Mouse (Mus musculus): ENCODE measurements around the gene Serpina6. TPM values are rescaled to one million over a fixed set of nuclear protein-coding genes. Genes with fewer than 3 reads are reported as not detected.
"Not testable (repeated sequence)": the region's sequence is repeated elsewhere in the genome, so short reads cannot be mapped to it uniquely, and the experiment has no call there.

Gene Serpina6
- 0.39 and 3.9 TPM in 2 replicates for total RNA-seq (2021)
- long read RNA-seq, transcript Serpina6-201 (5 exons, 1,605 nt): major isoform, 109 of 120 reads
- long read RNA-seq, partial matches to known transcripts: 9 of 120 reads
- long read RNA-seq, other reads (novel, unspliced or antisense): 2 of 120 reads

- no peak for DNase-seq
Measured at GRCm38 (mm10) chr12:103656848-103657626, at the start of gene Serpina6. TSS of gene Serpina6 (minus strand) at chr12:103657212.

DNA sequence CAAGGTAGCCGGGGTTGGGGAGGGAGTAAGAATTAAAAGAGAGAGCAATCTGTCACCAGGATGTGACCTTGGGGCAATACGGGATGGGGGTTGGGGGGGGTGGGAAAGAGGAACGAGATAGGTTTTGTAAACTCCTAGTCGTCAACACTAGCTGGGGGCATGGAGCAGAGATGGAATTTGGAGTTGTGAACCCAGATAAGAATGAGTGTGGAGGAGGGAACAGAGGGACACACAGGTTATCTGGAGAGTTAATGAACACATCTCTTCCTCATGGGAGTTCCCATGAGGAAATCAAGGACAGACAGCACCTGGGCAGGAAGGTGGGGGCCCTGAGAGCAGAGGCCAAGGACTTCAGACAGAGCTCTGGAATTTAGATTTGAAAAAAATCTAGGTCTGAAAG, 49.1 kb upstream of the Serpina6 start:
- no peak for DNase-seq

DNA sequence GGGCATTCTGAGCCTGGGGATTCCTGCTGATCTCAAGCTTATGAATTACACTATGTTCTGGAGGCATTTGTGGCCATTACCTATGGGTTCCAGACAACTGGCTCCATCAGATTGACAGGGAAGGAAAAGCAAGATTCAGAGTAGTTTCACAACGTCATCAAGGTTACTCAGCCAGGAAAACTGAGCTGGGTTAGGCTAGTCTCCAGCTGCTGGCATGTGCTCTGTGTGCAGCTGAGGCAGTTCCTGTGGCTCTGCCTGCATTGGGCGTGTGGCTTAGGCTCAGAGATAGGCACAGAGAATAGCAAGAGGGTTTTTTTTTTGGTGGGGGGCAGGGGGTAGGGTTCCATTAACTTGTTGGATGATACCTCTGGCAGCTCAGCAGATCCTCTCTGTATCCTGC, 48.5 kb upstream of the Serpina6 start:
- DNase-seq: peak; percentile 15

- no peak for DNase-seq
Measured at GRCm38 (mm10) chr12:103700144-103700750, 43.2 kb upstream of the Serpina6 start.

GRCm38 (mm10) chr12:103695429-103695828, 38.4 kb upstream of the Serpina6 start, which contains the start of gene Serpina1f:
TSS of gene Serpina1f (minus strand) at chr12:103695529.
- DNase-seq: no peak

- DNase-seq: no peak
Measured at GRCm38 (mm10) chr12:103688221-103688814, 31.3 kb upstream of the Serpina6 start.

GRCm38 (mm10) chr12:103687021-103687420, 30.0 kb upstream of the Serpina6 start:
- DNase-seq: peak; percentile 31

DNA sequence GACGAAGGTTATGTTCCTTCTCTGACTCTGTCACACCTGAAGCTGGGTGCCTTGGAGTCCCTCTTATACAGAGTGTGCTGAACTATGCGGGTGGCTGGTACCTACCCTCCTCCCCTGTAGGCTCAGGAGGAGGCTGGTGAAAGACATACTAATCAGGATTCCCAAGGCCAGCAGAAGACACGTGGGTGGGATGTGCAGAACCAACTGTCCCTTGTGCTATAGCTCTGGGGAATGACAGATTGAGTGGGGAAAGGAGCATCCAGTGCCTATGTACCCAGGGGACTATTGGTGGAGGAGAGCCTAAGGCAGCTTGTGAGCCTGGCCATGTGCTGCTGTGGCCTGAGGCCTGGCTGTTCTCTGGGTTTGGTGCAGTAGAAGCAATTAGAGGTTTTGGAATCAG, 29.0 kb upstream of the Serpina6 start:
- no peak for DNase-seq

GRCm38 (mm10) chr12:103685386-103685785, 28.4 kb upstream of the Serpina6 start:
- DNase-seq: no peak

GRCm38 (mm10) chr12:103683775-103684174, 26.8 kb upstream of the Serpina6 start:
- DNase-seq: no peak

GRCm38 (mm10) chr12:103681739-103682138, 24.7 kb upstream of the Serpina6 start:
- no peak for DNase-seq

DNA sequence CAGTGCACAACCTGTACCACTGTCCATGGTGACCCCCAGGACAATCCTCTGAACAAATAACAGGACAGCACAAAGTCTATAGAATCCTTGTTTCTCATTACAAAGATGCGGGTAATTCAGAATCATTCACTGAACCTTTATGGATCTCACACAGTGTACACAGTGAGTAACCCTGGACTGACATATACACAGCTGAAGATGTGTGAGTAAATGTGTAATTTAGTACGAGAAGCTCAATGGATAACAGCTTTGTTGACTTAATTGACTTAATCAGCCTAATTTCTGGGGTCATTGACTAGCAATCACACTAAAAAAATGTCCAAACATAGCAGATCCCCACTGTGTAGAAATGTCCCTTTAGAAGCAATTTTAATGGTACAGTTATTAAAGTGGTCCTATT, 24.2 kb upstream of the Serpina6 start:
- DNase-seq: no peak

GRCm38 (mm10) chr12:103679853-103680252, 22.8 kb upstream of the Serpina6 start:
- DNase-seq: not testable (repeated sequence)

DNA sequence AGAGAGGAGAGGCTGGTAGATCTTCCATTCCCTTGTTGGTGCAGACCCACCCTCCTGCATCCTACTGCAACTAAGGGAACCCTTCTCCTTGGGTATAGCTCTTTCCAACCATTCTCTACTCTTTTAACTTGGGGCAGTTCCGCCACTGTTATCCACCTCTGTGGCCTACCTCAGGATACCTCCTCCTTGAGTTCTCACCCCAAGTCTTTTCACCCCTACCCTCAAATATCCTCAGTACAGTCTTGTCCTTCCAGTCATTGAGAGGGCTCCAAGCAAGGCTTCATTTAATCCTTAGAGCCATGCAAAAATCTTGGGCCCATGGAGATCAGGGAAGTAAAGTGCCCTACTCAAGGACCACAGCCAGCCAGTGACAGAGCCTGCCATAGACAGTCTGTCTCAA, 19.0 kb upstream of the Serpina6 start, which contains the start of gene Serpina16:
Gene Serpina16 (minus strand): TSS at position 101 of the 400 bp plus-strand sequence.
- no peak for DNase-seq

DNA sequence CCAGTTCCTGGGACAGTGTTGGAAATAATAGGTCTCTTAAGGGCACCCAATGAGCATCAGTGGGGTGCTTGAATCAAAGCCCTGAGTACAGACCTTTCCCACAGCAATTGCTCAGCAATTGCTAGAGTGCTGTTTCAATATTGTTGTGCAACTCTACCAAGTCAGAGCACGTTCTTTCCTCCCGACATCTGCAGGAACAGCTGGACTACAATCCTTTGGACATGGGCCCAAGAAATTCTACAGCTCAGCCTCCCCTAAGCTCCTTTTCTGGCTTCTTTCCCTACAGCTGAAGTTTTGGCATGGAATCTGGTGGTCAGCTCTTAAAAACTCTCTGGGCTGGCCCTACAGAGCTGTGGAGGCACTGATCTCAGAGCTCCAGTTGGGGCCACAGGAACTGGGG, 16.2 kb upstream of the Serpina6 start:
- no peak for DNase-seq

DNA sequence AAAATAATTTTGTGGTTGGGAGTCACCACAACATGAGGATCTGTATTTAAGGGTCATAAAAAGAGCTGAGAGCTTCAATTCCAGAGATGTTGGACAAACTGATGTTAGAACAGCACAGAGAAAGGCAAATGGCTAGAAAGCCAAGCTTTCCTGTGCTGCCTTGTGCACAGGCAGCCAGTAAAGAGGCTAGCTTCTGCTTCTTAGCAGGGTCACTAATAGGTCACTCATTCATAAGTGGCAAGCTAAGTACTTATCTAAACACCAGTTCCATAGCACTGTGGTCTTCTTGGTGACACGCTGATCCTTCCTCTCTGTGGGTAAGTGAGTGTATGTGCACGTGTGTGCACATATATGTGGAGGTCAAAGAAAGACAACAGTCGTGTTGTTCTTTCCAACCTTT, 14.5 kb upstream of the Serpina6 start:
- DNase-seq: no peak

GRCm38 (mm10) chr12:103670964-103671363, 14.0 kb upstream of the Serpina6 start:
- no peak for DNase-seq

DNA sequence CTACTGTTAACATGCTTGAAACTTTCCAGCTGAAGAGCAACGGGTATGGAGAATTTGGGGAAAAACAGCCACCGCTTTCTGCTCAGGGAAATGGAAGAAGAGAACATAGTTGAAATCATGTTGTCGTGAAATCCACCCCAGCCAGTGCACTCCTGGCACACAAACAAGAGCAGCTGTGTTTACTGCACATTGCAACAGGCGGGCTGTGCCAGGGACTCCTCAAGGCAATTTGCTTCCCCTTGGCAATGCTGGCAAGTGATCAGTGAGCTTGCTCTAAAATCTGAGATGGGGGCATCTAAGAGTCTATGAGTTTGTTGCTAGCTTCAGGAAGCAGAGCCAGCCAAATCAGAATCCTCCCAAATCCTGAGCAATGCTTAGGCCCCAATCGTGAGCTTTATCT, 13.3 kb upstream of the Serpina6 start:
- no peak for DNase-seq

DNA sequence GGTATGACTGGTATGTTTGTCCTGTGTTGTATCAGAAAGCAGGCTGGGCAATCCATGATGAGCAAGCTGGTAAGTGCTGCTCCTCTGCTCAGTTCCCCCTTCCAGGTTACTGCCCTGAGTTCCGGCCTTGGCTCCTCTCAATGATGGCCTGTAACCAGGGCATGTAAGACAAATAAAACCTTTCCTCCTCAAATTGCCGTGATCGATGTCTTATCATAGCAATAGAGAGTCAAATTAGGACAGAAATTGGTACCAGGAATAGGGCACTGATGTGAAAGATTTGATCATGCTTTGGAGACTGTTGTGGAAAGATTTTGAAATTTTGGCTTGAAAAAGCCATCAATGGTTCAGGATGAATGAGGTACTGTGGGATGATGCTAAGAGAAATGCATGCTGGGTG, 8.3 kb upstream of the Serpina6 start:
- no peak for DNase-seq

GRCm38 (mm10) chr12:103662053-103662452, 5.0 kb upstream of the Serpina6 start:
- not testable (repeated sequence) for DNase-seq

GRCm38 (mm10) chr12:103660076-103660475, 3.1 kb upstream of the Serpina6 start:
- DNase-seq: no peak

- no peak for DNase-seq
Measured at GRCm38 (mm10) chr12:103659171-103659570, 2.2 kb upstream of the Serpina6 start.

GRCm38 (mm10) chr12:103657991-103658390, 979 bp upstream of the Serpina6 start:
- DNase-seq: no peak

All from adrenal gland, postnatal 25 days (tissue).